Mouse (Mus musculus) heart, postnatal 0 days (tissue): ENCODE results near the gene Hcrtr1. TPM values are rescaled to one million over a fixed set of nuclear protein-coding genes. Genes with fewer than 3 reads are reported as not detected.

Source experiments
- ATAC-seq: fragments of 200-750 bp; cut with Nextera tagmentation; 2 replicates; pipeline ENCODE4 v1.8.0; 2017; ENCODE audit warnings: low read depth, moderate number of reproducible peaks, moderate library complexity; ENCODE audit not compliant: insufficient read depth
- DNase-seq: peaks from one replicate; pipeline ENCODE4 v3.0.0-alpha.2; 2016; ENCODE audit warnings: low spot score
- H3K27ac ChIP-seq: fragments of 300-500 bp; sonication (generic); 2 replicates; pipeline ENCODE4 v1.5.1; 2014; ENCODE audit warnings: low read depth, mild to moderate bottlenecking
- H3K27me3 ChIP-seq: fragments of 300-500 bp; sonication (generic); 2 replicates; pipeline ENCODE4 v1.6.1; 2014; ENCODE audit warnings: low read length, mixed read lengths; ENCODE audit not compliant: control insufficient read depth, insufficient read depth
- H3K36me3 ChIP-seq: fragments of 300-500 bp; sonication (generic); replicated peaks from 2 replicates; pipeline ENCODE4 v1.6.1; 2014; ENCODE audit warnings: low read length, mixed read lengths; ENCODE audit not compliant: control insufficient read depth, insufficient read depth
- H3K4me1 ChIP-seq: fragments of 300-500 bp; sonication (generic); 2 replicates; pipeline ENCODE4 v1.6.1; 2014; ENCODE audit warnings: antibody characterized with exemption; ENCODE audit not compliant: control insufficient read depth, insufficient read depth
- H3K4me2 ChIP-seq: fragments of 300-500 bp; sonication (generic); 2 replicates; pipeline ENCODE4 v1.6.1; 2014; ENCODE audit warnings: low read depth, mild to moderate bottlenecking, low read length, moderate library complexity
- H3K4me3 ChIP-seq: fragments of 300-500 bp; sonication (generic); 2 replicates; pipeline ENCODE4 v1.5.1; 2014; ENCODE audit warnings: low read depth, low read length
- H3K9ac ChIP-seq: fragments of 300-500 bp; sonication (generic); replicated peaks from 2 replicates; pipeline ENCODE4 v1.6.1; 2014; ENCODE audit warnings: low read depth, low read length, mixed read lengths
- H3K9me3 ChIP-seq: fragments of 300-500 bp; sonication (generic); replicated peaks from 2 replicates; pipeline ENCODE4 v1.6.1; 2016; ENCODE audit warnings: low read length; ENCODE audit not compliant: control insufficient read depth
- CTCF ChIP-seq: IDR thresholded peaks from 2 replicates; pipeline ENCODE4 v1.5.1; 2016; ENCODE audit warnings: antibody characterized with exemption, control low read depth, low read depth
- EP300 ChIP-seq: IDR thresholded peaks from 2 replicates; pipeline ENCODE4 v1.6.1; 2016; ENCODE audit warnings: antibody characterized with exemption, low read depth
- WGBS: fragments of 180-500 bp; shearing (Covaris S2); extraction: QIAGEN DNeasy Blood & Tissue Kit; methylation state at CpG from one replicate; pipeline ENCODE4 v1.1.7; 2014; 5-methylcytosine and 5-hydroxymethylcytosine counted together
- polyA plus RNA-seq: library from polyadenylated mRNA; unstranded; fragments of >200 nt; fragmentation: Nextera tagmentation; extraction: Ambion mirVana; gene quantifications from 2 replicates; pipeline ENCODE4 v1.2.1, GENCODE M21; 2015
- total RNA-seq: library from RNA; depleted of rRNA; stranded (reverse); fragments of >200 nt; gene quantifications from 2 replicates; pipeline ENCODE4 v1.2.3, GENCODE M21; 2014; ENCODE audit warnings: low replicate concordance

Gene Hcrtr1
- total and polyA plus RNA-seq, 2 experiments from 2014 or later: not detected

- no peak overlapping the region for H3K4me2 ChIP-seq
- H3K36me3 ChIP-seq: 0 out of 2 replicates have a peak, but pooled peaks cover 7% of the 10 kb centered on the region
- H3K4me1 ChIP-seq: peaks cover 57% of the 10 kb centered on the region
- no peak for TF ChIP-seq CTCF
- no peak for TF ChIP-seq EP300
- DNase-seq: no peak
- H3K9ac ChIP-seq: no peak overlapping the region
- peak overlapping the region; percentile 34; the same call in 1 of the 2 replicates for H3K27ac ChIP-seq
- ATAC-seq: no peak
- no peaks in the 10 kb centered on the region for H3K27me3 ChIP-seq
- H3K4me3 ChIP-seq: no peak overlapping the region
- no peaks in the 10 kb centered on the region for H3K9me3 ChIP-seq
- 28% methylated on average over 4 of the region's 4 CpGs for WGBS
Measured at GRCm38 (mm10) chr4:130170362-130170761, 31.2 kb upstream of the Hcrtr1 start.

GRCm38 (mm10) chr4:130169411-130169971, 30.3 kb upstream of the Hcrtr1 start:
- TF ChIP-seq EP300: no peak
- no peak for TF ChIP-seq CTCF
- Histone ChIP-seq H3K9me3 (no peaks in the 10 kb centered on the region), H3K36me3 (peaks cover 7% of the 10 kb centered on the region; the same call in 1 of the 2 replicates), H3K4me1 (peaks cover 51% of the 10 kb centered on the region), H3K4me2 (no peak overlapping the region), H3K27ac (peak overlapping the region; percentile 54), H3K27me3 (no peaks in the 10 kb centered on the region), H3K4me3 (no peak overlapping the region), H3K9ac (no peak overlapping the region)
- no peak for DNase-seq
- ATAC-seq: no peak
- WGBS: 86% methylated on average over 16 of the region's 16 CpGs

GRCm38 (mm10) chr4:130168280-130169183, 29.4 kb upstream of the Hcrtr1 start:
- H3K27ac ChIP-seq: peak overlapping the region; percentile 86
- ATAC-seq: peak; percentile 75
- WGBS: 31% methylated on average over 16 of the region's 16 CpGs

DNA sequence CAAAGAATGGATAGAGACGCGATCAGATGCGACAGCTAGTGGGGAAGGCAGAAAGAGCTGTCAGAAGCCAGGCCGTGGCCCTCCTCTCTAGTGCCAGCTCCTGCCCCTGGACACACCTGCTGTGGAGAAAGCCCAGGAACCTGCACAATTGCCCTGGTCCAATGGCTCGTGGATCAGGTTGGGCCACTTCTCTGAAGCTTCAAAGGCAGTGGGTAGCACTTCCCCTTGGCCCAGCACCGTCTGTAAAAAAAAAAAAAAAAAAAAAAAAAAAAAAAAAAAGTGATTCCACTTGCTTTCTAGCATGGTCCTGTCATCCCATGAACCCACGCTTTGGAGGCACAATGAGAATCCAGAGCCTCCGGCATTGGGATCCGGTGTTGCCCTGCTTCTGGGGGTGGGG, 28.7 kb upstream of the Hcrtr1 start:
- ATAC-seq (no peak), DNase-seq (no peak)
- H3K27ac ChIP-seq: peak overlapping the region; percentile 86
- WGBS: 31% methylated on average over 9 of the region's 9 CpGs
- peak overlapping the region; percentile 11; the same call in 1 of the 2 replicates for H3K4me3 ChIP-seq
- no peak for TF ChIP-seq CTCF
- TF ChIP-seq EP300: no peak
- H3K9ac ChIP-seq: no peak overlapping the region
- H3K4me1 ChIP-seq: peaks cover 61% of the 10 kb centered on the region
- H3K36me3 ChIP-seq: peaks cover 7% of the 10 kb centered on the region; the same call in 1 of the 2 replicates
- H3K27me3 ChIP-seq: no peaks in the 10 kb centered on the region
- H3K9me3 ChIP-seq: no peaks in the 10 kb centered on the region
- H3K4me2 ChIP-seq: peak overlapping the region; percentile 45

More at GRCm38 (mm10) chr4:130168280-130169183, 29.4 kb upstream of the Hcrtr1 start:
- Histone ChIP-seq H3K4me3 (peak overlapping the region; percentile 11; the same call in 1 of the 2 replicates), H3K36me3 (peaks cover 7% of the 10 kb centered on the region; the same call in 1 of the 2 replicates), H3K4me1 (peaks cover 59% of the 10 kb centered on the region), H3K27me3 (no peaks in the 10 kb centered on the region), H3K4me2 (peak overlapping the region; percentile 45), H3K9ac (no peak overlapping the region), H3K9me3 (no peaks in the 10 kb centered on the region)
- DNase-seq: peak; percentile 94
- TF ChIP-seq CTCF (peak; percentile 39), EP300 (peak; percentile 77)

GRCm38 (mm10) chr4:130167321-130167720, 28.2 kb upstream of the Hcrtr1 start:
- peaks cover 7% of the 10 kb centered on the region; the same call in 1 of the 2 replicates for H3K36me3 ChIP-seq
- peaks cover 56% of the 10 kb centered on the region for H3K4me1 ChIP-seq
- no peak for ATAC-seq
- H3K27me3 ChIP-seq: no peaks in the 10 kb centered on the region
- H3K9ac ChIP-seq: no peak overlapping the region
- WGBS: 75% methylated on average over 22 of the region's 22 CpGs
- no peaks in the 10 kb centered on the region for H3K9me3 ChIP-seq
- H3K4me2 ChIP-seq: peak overlapping the region; percentile 45; the same call in 1 of the 2 replicates
- H3K27ac ChIP-seq: peak overlapping the region; percentile 86
- DNase-seq: no peak
- TF ChIP-seq EP300: no peak
- TF ChIP-seq CTCF: no peak
- no peak overlapping the region for H3K4me3 ChIP-seq
